Mouse (Mus musculus) telencephalon, adult 2 months (tissue): ENCODE measurements around the gene Gpr65.
A peak's percentile ranks its signal among the peaks of the same experiment; 100 is the strongest.

ENCODE experiments used
- DNase-seq: peaks from one replicate; pipeline ENCODE4 v3.0.0-alpha.2; 2011; ENCODE audit warnings: low read depth, low spot score

Gene Gpr65

GRCm38 (mm10) chr12:98282776-98283486 lies 14.5 kb downstream of the Gpr65 start:
- peak; percentile 36 for DNase-seq

- DNase-seq: no peak
Measured at GRCm38 (mm10) chr12:98283487-98283860, 15.0 kb downstream of the Gpr65 start.

GRCm38 (mm10) chr12:98284477-98284876 lies 16.0 kb downstream of the Gpr65 start:
- no peak for DNase-seq

GRCm38 (mm10) chr12:98290475-98290874 lies 22.0 kb downstream of the Gpr65 start:
- DNase-seq: no peak

GRCm38 (mm10) chr12:98292278-98292677 lies 23.8 kb downstream of the Gpr65 start:
- DNase-seq: no peak

- no peak for DNase-seq
Measured at GRCm38 (mm10) chr12:98294241-98294640, 25.8 kb downstream of the Gpr65 start.

- DNase-seq: no peak
Measured at GRCm38 (mm10) chr12:98301980-98302379, 33.5 kb downstream of the Gpr65 start.

- DNase-seq: no peak
Measured at GRCm38 (mm10) chr12:98303013-98303412, 34.6 kb downstream of the Gpr65 start.

- DNase-seq: peak; percentile 67
Measured at GRCm38 (mm10) chr12:98307179-98307915, 38.9 kb downstream of the Gpr65 start.

GRCm38 (mm10) chr12:98311376-98312083 lies 43.1 kb downstream of the Gpr65 start:
- no peak for DNase-seq

- no peak for DNase-seq
Measured at GRCm38 (mm10) chr12:98315924-98316323, 47.5 kb downstream of the Gpr65 start.

- DNase-seq: no peak
Measured at GRCm38 (mm10) chr12:98317718-98318340, 49.4 kb downstream of the Gpr65 start.

- no peak for DNase-seq
Measured at GRCm38 (mm10) chr12:98322426-98322825, 54.0 kb downstream of the Gpr65 start.

- DNase-seq: peak; percentile 61
Measured at GRCm38 (mm10) chr12:98324170-98324569, 55.7 kb downstream of the Gpr65 start.
